Mouse (Mus musculus) regulatory T cell (primary cell): ENCODE results near the gene Khdc1b.
"Not testable (repeated sequence)": the region's sequence is repeated elsewhere in the genome, so short reads cannot be mapped to it uniquely, and the experiment has no call there.

ENCODE experiments used
- in situ Hi-C: fragments of 300-600 bp; cut with MboI, MseI; formaldehyde crosslinking; loops from one replicate; pipeline ENCODE4 v1.15.1; 2025; ENCODE audit warnings: high pct_unique_total_duplicates

The Khdc1b gene

DNA sequence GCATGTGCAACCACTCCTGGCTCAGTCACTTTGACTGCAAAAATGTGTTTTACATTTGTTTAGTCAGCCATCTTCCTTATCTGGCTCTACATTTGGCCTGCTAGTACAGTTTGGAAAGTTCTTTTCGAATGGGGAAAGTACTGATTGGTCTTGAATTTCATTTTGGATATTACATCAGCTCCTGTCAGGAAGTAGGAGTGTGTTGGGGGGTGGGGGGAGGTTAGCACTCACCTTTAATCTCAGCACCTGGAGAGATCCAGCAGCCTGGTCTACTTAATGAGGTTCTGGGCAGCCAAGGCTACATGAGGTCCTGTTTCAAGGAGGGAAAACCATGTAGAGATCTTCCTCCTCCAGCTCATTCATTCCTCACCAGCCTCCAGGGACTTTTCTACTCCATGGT is at the start of gene Khdc1b:
Gene Khdc1b, plus strand, starts transcription at position 301 of the 400 bp plus-strand sequence.
- in situ Hi-C loops = no loop called here

DNA sequence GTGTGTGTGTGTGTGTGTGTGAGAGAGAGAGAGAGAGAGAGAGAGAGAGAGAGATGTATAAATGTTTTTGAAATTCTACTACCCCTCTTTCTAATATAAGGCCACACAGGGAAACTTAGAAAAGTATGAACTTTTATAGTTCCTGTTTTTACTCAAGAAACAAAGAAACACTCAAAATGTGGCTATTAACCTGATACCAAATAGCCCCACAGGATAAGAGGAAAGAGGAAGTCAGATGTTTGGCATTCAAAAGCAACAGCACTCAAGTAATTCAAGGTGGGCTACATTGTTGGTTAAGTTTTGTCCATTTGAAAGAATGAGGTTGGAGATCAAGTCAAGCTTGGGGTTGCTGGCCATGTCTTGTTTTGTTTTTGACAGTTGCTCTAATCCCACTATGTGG is 47.5 kb upstream of the Khdc1b start:
- in situ Hi-C loops = loop anchor here (5.0 kb wide), 1 partner anchor 119 kb away; the partner anchor contains the start of gene Tmem14a

GRCm38 (mm10) chr1:21340745-21341144 is 42.6 kb upstream of the Khdc1b start:
- in situ Hi-C loops = loop anchor here (5.0 kb wide), 1 partner anchor 78 kb away; no protein-coding TSS in a partner anchor

DNA sequence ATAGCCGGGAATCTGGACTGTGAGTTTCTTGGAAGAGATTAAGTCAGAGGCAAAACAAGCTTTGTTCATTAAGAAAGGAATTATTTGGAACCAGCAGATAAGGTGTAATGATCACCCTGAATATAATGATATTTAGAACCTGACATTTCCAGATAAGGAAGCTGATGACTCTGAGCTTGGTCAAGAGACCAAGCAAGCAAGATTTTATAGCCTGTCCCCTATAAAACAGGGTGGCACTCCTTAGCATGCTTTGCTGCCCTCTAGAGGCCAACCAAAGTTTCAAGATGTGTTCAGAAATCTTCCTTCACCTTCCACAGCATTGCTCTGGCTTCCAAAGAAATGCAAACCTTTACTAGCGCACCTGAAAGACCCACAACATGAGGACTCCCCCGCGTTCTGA is 39.1 kb upstream of the Khdc1b start:
- in situ Hi-C loops = loop anchor here (5.0 kb wide), 1 partner anchor 82 kb away; no protein-coding TSS in a partner anchor

- in situ Hi-C loops = loop anchor here (5.0 kb wide), 1 partner anchor 82 kb away; no protein-coding TSS in a partner anchor
These were observed 38.6 kb upstream of the Khdc1b start for GRCm38 (mm10) chr1:21344752-21345151.

DNA sequence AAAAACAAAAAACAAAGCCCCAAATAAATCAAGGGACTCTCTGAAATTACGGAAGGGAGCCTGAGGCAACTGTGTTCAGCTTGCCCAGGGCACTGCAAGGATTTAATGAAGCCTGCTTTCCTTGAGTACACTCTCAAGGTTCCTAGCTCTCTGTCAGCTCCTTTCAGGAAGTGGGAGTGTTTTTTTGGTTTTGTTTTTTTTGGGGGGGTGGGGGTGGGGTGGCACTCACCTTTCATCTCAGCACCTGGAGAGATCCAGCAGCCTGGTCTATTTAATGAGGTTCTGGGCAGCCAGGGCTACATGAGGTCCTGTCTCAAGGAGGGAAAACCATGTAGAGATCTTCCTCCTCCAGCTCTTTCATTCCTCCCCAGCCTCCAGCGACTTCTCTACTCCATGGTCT is 34.0 kb upstream of the Khdc1b start, which contains the start of gene Khdc1a:
Gene Khdc1a, plus strand, starts transcription at position 301 of the 400 bp plus-strand sequence.
- in situ Hi-C loops = no loop called here

DNA sequence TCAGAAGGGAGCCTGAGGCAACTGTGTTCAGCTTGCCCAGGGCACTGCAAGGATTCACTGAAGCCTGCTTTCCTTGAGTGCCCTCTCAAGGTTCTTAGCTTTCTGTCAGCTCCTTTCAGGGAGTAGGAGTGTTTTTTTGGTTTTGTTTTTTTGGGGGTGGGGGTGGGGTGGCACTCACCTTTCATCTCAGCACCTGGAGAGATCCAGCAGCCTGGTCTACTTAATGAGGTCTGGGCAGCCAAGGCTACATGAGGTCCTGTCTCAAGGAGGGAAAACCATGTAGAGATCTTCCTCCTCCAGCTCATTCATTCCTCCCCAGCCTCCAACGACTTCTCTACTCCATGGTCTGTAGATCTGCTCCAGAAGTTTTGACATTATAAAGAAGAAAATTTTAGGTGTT is 15.3 kb upstream of the Khdc1b start, which contains the start of gene Khdc1c:
Gene Khdc1c, plus strand, starts transcription at position 301 of the 400 bp plus-strand sequence.
- in situ Hi-C loops = not testable (repeated sequence)

GRCm38 (mm10) chr1:21391138-21391671 is 7.8 kb downstream of the Khdc1b start:
- in situ Hi-C loops = loop anchor here (10.0 kb wide), 1 partner anchor 874 kb away; no protein-coding TSS in a partner anchor

- in situ Hi-C loops = no loop called here
These were observed 19.4 kb downstream of the Khdc1b start for GRCm38 (mm10) chr1:21402804-21403203.

DNA sequence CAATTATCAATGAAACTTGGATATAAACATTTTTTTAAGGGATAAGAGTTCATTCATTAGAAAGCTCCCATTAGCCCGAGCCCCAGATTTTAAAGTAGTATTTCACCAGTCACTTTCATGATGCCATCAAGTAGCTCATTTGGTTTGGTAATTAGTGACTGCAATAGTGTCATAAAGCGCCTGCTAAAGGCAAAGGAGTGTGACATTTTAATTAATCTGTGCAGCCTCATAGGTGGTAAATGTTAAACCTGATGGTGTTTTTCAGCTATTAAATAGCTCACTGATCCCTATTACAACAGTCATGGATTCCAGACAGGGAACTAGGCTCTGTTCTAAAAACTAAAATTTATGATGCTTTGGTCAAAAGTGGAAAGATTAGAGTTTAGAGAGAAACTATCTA is 23.9 kb downstream of the Khdc1b start:
- in situ Hi-C loops = no loop called here

DNA sequence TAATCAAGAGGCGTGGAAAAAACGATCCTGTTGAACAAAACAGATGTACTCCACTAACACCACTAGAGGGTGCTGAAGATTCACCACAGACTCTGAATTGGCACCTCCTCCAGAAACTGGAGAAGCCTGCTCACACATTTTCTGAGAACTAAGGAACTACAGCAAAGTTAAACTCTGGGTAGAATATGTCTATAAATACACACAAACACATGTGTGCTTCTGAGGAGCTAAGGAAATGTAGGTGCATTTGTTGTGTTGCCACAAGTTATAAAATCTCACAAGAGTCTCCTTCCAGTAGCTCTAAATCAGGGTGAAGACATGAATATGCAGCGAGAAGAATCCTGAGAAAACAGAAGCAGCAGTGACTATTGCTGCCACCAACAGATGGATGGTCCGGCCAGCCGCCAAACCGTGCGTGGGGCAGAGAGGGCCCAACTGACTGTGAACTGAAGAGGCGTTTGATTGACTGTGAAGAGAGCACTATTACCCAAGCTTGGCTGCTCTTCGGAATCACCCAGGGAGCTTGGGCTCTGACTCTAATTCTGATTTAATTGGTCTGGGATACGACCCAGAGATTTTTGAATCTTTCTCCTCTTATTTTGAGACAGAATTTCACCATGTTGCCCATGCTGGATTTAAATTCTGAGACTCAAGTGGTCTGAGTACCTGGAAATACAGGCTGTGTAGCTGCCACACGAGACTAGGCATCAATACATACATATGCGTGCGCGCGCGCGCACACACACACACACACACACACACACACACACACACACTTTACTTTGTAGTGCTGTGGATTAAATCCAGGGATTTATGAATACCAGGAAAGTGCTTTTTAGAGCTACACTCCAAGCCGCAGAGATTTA is 28.2 kb downstream of the Khdc1b start:
- in situ Hi-C loops = loop anchor here (5.0 kb wide), 2 partner anchors 561 to 861 kb away; no protein-coding TSS in a partner anchor

DNA sequence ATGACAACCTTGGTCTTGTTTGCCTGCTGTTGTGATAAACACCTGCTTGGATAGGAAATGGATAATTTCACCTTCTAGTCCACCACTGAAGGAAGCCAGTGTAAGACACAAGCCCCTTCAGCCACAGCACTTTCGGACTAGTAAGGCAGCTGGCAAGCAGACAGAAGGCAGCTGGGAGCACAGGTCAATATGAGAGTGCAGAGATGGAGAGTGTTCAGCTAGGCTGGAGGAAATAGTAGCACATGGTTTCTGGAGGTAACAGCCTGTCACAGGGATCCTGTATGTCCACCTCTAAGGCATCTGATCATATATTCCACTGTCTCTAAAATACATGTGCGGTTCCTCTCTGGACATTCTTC is 28.8 kb downstream of the Khdc1b start:
- in situ Hi-C loops = loop anchor here (5.0 kb wide), 2 partner anchors 560 to 860 kb away; no protein-coding TSS in a partner anchor

DNA sequence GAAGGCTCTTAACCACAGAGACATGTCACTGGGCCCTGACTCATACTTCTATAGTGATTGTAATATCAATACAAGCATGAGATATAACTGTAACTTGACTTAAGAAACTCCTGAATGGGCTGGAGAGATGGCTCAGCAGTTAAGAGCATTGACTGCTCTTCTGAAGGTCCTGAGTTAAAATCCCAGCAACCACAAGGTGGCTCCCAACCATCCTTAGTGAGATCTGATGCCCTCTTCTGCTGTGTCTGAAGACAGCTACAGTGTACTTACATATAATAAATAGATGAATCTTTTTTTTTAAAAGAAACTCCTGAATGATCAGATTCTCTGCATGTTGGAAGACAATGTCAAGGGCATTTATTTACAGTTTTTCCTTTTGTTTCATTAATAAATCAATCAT is 36.0 kb downstream of the Khdc1b start:
- in situ Hi-C loops = no loop called here

- in situ Hi-C loops = no loop called here
These were observed 42.3 kb downstream of the Khdc1b start for GRCm38 (mm10) chr1:21425654-21426053.

DNA sequence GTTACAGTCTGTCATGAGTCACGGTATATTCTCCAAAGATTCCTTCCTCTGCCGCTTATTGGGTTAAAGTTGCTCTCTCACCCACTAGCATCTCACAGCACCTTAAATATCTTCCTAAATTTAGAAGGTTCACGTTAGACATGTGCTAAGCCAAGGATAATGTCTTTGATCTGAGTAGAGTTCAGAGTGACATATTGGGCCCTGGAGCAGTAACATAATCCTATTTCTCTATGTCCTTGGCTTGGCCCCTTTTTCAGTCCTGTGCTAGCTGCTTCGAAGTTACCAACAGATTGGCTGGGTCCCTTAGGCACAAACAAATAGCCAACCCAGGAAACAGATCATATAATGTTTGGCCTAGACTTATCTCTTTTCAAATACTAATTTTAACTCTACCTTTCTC is 44.7 kb downstream of the Khdc1b start:
- in situ Hi-C loops = no loop called here

DNA sequence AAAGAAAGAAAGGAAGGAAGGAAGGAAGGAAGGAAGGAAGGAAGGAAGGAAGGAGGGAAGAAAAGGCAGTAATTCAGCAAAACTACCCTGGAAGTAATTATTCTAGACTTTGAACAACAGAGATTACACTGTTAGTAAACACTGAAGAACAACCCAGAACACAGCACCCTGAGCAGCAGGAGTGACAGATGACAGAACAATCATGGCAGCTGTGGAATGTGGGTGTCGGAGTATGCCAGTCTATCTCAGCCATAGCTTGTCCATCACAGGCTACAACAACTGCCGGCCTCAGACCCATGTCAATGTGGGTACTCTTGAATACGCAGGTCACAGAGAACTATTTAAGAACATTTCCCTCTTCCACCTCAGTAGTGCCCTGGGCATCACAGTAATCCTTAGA is 48.3 kb downstream of the Khdc1b start:
- in situ Hi-C loops = no loop called here

- in situ Hi-C loops = no loop called here
These were observed 51.5 kb downstream of the Khdc1b start for GRCm38 (mm10) chr1:21434853-21435252.
